Mouse (Mus musculus) bone marrow, adult 2 months (tissue): ENCODE data around the gene Msx1.

Experiments used
- CTCF ChIP-seq: fragments of 200-500 bp; IDR thresholded peaks from 2 replicates; pipeline ENCODE4 v1.5.1; 2011; ENCODE audit warnings: low read length, control low read depth; ENCODE audit not compliant: control insufficient read depth, insufficient read depth
- POLR2A ChIP-seq: fragments of 200-500 bp; IDR thresholded peaks from 2 replicates; pipeline ENCODE4 v1.6.1; 2011; ENCODE audit warnings: low read depth, mild to moderate bottlenecking, control low read depth, low read length, borderline replicate concordance; ENCODE audit not compliant: control insufficient read depth

DNA sequence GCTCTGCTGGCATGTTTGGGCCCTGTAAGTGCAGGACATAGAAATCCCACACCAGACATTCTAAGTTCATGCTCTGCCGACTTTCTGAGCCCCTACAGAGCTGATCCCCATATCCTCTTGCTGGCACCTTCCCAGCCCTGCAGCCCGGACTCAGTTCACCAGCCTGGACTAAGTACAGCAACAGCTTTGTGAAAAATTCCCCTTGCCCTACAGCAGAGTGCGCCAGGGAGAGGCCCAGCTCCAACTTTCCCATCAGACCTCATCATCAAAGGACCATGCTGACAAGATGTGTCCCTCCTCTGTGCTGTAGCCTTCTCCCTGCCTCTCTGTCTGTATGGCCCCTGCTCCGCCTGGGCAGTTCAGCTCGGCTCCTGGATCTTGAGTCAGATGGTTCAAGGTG lies 48.7 kb downstream of the Msx1 start:
- TF ChIP-seq CTCF (no peak), POLR2A (no peak)
